Mouse (Mus musculus): ENCODE results near the gene Actr5.

DNA sequence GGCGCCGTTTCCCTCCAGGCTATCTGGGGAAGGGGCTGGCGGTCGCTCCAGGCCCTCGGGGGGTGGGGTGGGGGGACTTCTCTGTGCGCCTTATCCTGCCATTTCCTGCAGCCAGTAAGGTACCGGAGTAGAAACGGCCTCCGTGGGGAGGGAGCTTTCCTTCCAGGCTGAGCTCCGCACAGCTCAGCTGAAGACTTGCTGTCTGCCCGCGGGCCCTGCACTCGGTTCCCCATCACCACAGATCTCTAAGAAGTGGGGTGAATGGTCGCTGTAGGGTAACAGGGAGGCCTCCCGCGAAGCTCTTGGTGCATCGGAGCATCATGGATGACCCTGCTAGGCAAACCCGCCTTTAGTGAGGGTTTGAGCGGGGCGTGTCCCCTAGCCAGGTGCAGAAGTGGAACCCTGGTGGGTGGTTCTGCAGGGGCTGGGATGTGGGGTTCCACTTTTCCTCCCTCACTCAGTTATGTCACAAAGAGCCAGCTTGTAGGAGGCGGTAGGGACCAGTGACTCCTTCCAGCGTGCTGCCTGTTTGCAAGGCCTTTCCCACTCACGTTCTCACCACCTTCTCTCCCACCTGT, 43.8 kb downstream of the Actr5 start:
- TF ChIP-seq EP300 (IDR thresholded peaks at IDR 0.05; ENCODE audit: low read depth in 1 of 2, low read length in 2 of 2) (no peak), MYC (IDR thresholded peaks at IDR 0.05; ENCODE audit: low read depth, low read length) (no peak), POLR2A (IDR thresholded peaks at IDR 0.05; ENCODE audit: control insufficient read depth in 1 of 2, insufficient read depth in 1 of 2, low read depth in 1 of 2, low read length in 2 of 2, poor library complexity in 1 of 2) (no peak), E2F4 (IDR thresholded peaks at IDR 0.05; ENCODE audit: borderline replicate concordance, low read depth, low read length) (no peak), CTCF (IDR thresholded peaks at IDR 0.05 in 2 of 3, conservative IDR thresholded peaks at IDR 0.05 in 1 of 3; ENCODE audit: control insufficient read depth in 1 of 3, insufficient read depth in 1 of 3, low read depth in 2 of 3, low read length in 3 of 3, poor library complexity in 1 of 3, severe bottlenecking in 1 of 3) (no peak), NRF1 (IDR thresholded peaks at IDR 0.05; ENCODE audit: insufficient read depth, low read depth, low read length, poor library complexity, severe bottlenecking) (no peak), CHD2 (IDR thresholded peaks at IDR 0.05; ENCODE audit: low read length) (no peak), ETS1 (IDR thresholded peaks at IDR 0.05; ENCODE audit: low read depth, low read length) (no peak)

Measured in MEL (cell line).